Mouse (Mus musculus): ENCODE measurements around the gene Trabd2b. TPM values are rescaled to one million over a fixed set of nuclear protein-coding genes. Genes with fewer than 3 reads are reported as not detected.
A peak's percentile ranks its signal among the peaks of the same experiment; 100 is the strongest.

The Trabd2b gene
- 0.71 and 0.92 TPM in 2 replicates for total RNA-seq (2014; rRNA removed)
- polyA plus RNA-seq (2015; fragmentation: Nextera tagmentation; extraction: Ambion mirVana) = 0.43 and 0.63 TPM in 2 replicates

GRCm38 (mm10) chr4:114406355-114407101 lies at the start of gene Trabd2b:
Trabd2b (plus strand) TSS chr4:114406724.
- H3K4me3 ChIP-seq (ENCODE audit: low read depth, low read length) = peak within 1 kb of the TSS; percentile 56
- peak within 1 kb of the TSS; percentile 37; the same call in 1 of the 2 replicates for H3K9ac ChIP-seq
- peak within 1 kb of the TSS; percentile 100 for H3K4me2 ChIP-seq (ENCODE audit: low read depth)
- no peaks in the 10 kb centered on the region for H3K9me3 ChIP-seq (ENCODE audit: low read length)
- DNase-seq = no peak
- peaks cover 3% of the 10 kb centered on the region; the same call in 1 of the 2 replicates for H3K4me1 ChIP-seq (ENCODE audit: insufficient read depth)
- no peaks in the 10 kb centered on the region for H3K36me3 ChIP-seq (ENCODE audit: insufficient read depth)
- peak; percentile 2 for ATAC-seq
- no peak for TF ChIP-seq CTCF (IDR thresholded peaks at IDR 0.05; ENCODE audit: low read depth)
- H3K27me3 ChIP-seq (ENCODE audit: insufficient read depth, low read length) = peaks cover 11% of the 10 kb centered on the region
- no peak within 1 kb of the TSS for H3K27ac ChIP-seq (ENCODE audit: low read depth, low read length)
- WGBS = 0% methylated on average over 58 of the region's 61 CpGs

DNA sequence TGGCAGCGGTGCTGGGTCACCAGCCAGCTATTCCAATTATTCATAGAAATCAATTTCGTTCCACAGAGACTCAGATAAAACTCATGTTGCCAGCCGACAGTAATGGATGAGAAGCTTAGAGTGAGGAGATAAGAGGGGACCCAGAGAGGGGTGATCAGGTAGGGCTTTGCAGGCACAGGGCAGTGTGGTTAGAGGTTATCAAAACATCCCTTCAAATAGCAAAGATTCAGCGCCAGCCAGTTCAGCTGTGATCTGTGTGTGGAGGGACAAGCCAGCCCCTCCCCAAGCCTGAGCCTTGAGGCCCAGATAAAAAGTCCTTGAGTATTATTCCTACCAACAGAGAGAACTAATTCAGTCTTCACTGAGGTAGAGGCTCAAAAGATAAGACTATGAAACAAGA lies 49.1 kb upstream of the Trabd2b start:
- Histone ChIP-seq H3K4me1 (ENCODE audit: insufficient read depth) (no peaks in the 10 kb centered on the region), H3K9ac (no peak overlapping the region), H3K27ac (ENCODE audit: low read depth, low read length) (no peak overlapping the region), H3K9me3 (ENCODE audit: low read length) (no peaks in the 10 kb centered on the region), H3K4me2 (ENCODE audit: low read depth) (no peak overlapping the region), H3K4me3 (ENCODE audit: low read depth, low read length) (no peak overlapping the region), H3K36me3 (ENCODE audit: insufficient read depth) (no peaks in the 10 kb centered on the region), H3K27me3 (ENCODE audit: insufficient read depth, low read length) (no peaks in the 10 kb centered on the region)
- DNase-seq = no peak
- WGBS = 76% methylated on average over 4 of the region's 4 CpGs
- ATAC-seq = no peak
- no peak for TF ChIP-seq CTCF (IDR thresholded peaks at IDR 0.05; ENCODE audit: low read depth)

DNA sequence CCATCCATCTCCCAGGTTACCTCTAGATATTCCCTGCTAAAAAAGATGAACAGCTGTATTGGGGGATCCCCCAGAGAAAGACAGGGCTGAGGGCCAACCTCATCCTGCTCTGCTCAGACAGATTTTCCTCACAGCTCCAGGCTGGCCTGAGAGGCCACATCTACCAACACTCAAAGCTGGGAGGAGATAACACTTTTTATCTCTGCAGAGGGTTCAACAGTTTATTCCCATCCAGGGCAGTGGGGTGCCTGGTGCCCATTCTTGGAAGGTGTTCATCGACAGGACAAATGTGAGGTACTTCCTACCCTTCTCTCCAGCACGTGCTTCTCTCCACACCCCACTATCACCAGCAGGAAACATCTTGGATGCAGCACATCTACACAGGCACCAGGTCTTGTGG lies 47.6 kb upstream of the Trabd2b start:
- no peak overlapping the region for H3K9ac ChIP-seq
- no peak overlapping the region for H3K4me3 ChIP-seq (ENCODE audit: low read depth, low read length)
- no peaks in the 10 kb centered on the region for H3K9me3 ChIP-seq (ENCODE audit: low read length)
- H3K4me1 ChIP-seq (ENCODE audit: insufficient read depth) = no peaks in the 10 kb centered on the region
- DNase-seq (no peak), ATAC-seq (no peak)
- no peaks in the 10 kb centered on the region for H3K27me3 ChIP-seq (ENCODE audit: insufficient read depth, low read length)
- no peak overlapping the region for H3K4me2 ChIP-seq (ENCODE audit: low read depth)
- H3K27ac ChIP-seq (ENCODE audit: low read depth, low read length) = no peak overlapping the region
- WGBS = 87% methylated on average over 2 of the region's 2 CpGs
- no peaks in the 10 kb centered on the region for H3K36me3 ChIP-seq (ENCODE audit: insufficient read depth)
- no peak for TF ChIP-seq CTCF (IDR thresholded peaks at IDR 0.05; ENCODE audit: low read depth)

DNA sequence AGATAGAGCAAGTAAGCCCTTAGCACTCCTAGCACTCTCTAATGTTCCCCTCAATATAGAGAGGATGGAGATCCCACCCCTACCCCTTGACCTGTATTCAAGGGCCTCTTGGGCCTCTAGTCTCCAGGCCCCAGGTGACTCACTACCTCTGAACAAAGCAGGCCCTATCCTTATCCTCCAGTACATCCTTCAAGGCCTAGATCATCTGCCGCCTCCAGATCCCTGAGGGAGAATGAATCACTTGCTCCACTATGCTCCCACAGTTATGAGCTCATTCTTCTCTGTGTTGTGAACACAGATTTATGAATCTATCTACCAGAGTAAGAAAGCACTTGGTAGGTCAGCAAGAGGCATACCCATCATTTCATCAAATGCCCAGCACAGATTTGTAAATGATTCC lies 46.7 kb upstream of the Trabd2b start:
- no peak overlapping the region for H3K4me3 ChIP-seq (ENCODE audit: low read depth, low read length)
- no peak for TF ChIP-seq CTCF (IDR thresholded peaks at IDR 0.05; ENCODE audit: low read depth)
- 95% methylated on average over 1 of the region's 1 CpGs for WGBS
- H3K4me1 ChIP-seq (ENCODE audit: insufficient read depth) = no peaks in the 10 kb centered on the region
- no peak overlapping the region for H3K9ac ChIP-seq
- H3K27ac ChIP-seq (ENCODE audit: low read depth, low read length) = no peak overlapping the region
- no peaks in the 10 kb centered on the region for H3K9me3 ChIP-seq (ENCODE audit: low read length)
- DNase-seq = no peak
- H3K36me3 ChIP-seq (ENCODE audit: insufficient read depth) = no peaks in the 10 kb centered on the region
- no peaks in the 10 kb centered on the region for H3K27me3 ChIP-seq (ENCODE audit: insufficient read depth, low read length)
- ATAC-seq = no peak
- no peak overlapping the region for H3K4me2 ChIP-seq (ENCODE audit: low read depth)

- Histone ChIP-seq H3K4me1 (ENCODE audit: insufficient read depth) (no peaks in the 10 kb centered on the region), H3K4me3 (ENCODE audit: low read depth, low read length) (no peak overlapping the region), H3K4me2 (ENCODE audit: low read depth) (no peak overlapping the region), H3K27ac (ENCODE audit: low read depth, low read length) (no peak overlapping the region), H3K9ac (no peak overlapping the region), H3K36me3 (ENCODE audit: insufficient read depth) (no peaks in the 10 kb centered on the region), H3K27me3 (ENCODE audit: insufficient read depth, low read length) (no peaks in the 10 kb centered on the region), H3K9me3 (ENCODE audit: low read length) (no peaks in the 10 kb centered on the region)
- no peak for TF ChIP-seq CTCF (IDR thresholded peaks at IDR 0.05; ENCODE audit: low read depth)
- WGBS = 84% methylated on average over 2 of the region's 2 CpGs
- DNase-seq (no peak), ATAC-seq (no peak)
Measured at GRCm38 (mm10) chr4:114361336-114361735, 45.2 kb upstream of the Trabd2b start.

GRCm38 (mm10) chr4:114365000-114365399 lies 41.5 kb upstream of the Trabd2b start:
- H3K27ac ChIP-seq (ENCODE audit: low read depth, low read length) = no peak overlapping the region
- no peaks in the 10 kb centered on the region for H3K4me1 ChIP-seq (ENCODE audit: insufficient read depth)

DNA sequence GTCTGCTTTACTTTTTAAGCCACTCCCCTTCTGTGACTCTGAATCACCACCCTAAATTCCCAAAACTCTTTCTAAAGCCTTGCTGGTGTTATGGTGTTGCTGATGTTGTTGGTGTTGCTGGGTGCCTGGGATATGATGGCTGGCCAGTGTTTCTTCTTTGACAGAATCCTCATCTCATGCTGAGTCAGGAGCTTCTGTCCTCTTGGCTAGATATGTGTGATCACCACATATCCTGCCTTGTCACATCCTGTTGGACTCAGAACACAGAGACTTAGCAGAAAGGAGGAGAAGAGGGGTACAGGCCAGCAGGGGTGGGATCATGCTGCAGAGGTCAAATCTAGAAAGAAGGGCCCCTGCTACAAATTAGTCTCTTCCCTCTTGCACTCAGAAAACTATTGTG lies 40.9 kb upstream of the Trabd2b start:
- TF ChIP-seq CTCF (IDR thresholded peaks at IDR 0.05; ENCODE audit: low read depth) = no peak
- H3K4me2 ChIP-seq (ENCODE audit: low read depth) = no peak overlapping the region

More at GRCm38 (mm10) chr4:114365000-114365399, 41.5 kb upstream of the Trabd2b start:
- no peak for ATAC-seq
- no peaks in the 10 kb centered on the region for H3K36me3 ChIP-seq (ENCODE audit: insufficient read depth)
- no peak overlapping the region for H3K4me2 ChIP-seq (ENCODE audit: low read depth)
- no peaks in the 10 kb centered on the region for H3K27me3 ChIP-seq (ENCODE audit: insufficient read depth, low read length)
- no peak for TF ChIP-seq CTCF (IDR thresholded peaks at IDR 0.05; ENCODE audit: low read depth)
- H3K4me3 ChIP-seq (ENCODE audit: low read depth, low read length) = no peak overlapping the region
- 81% methylated on average over 4 of the region's 4 CpGs for WGBS
- no peak for DNase-seq
- no peaks in the 10 kb centered on the region for H3K9me3 ChIP-seq (ENCODE audit: low read length)
- no peak overlapping the region for H3K9ac ChIP-seq

More for the DNA sequence above, 40.9 kb upstream of the Trabd2b start:
- no peak for ATAC-seq
- DNase-seq = no peak
- Histone ChIP-seq H3K4me1 (ENCODE audit: insufficient read depth) (no peaks in the 10 kb centered on the region), H3K9ac (no peak overlapping the region), H3K9me3 (ENCODE audit: low read length) (no peaks in the 10 kb centered on the region), H3K36me3 (ENCODE audit: insufficient read depth) (no peaks in the 10 kb centered on the region), H3K27me3 (ENCODE audit: insufficient read depth, low read length) (no peaks in the 10 kb centered on the region), H3K4me3 (ENCODE audit: low read depth, low read length) (no peak overlapping the region), H3K27ac (ENCODE audit: low read depth, low read length) (no peak overlapping the region)

Data from forebrain, postnatal 0 days (tissue).